Mouse (Mus musculus) frontal cortex, adult (tissue): ENCODE measurements around the gene Cyp2b23.
"Not testable (repeated sequence)": the region's sequence is repeated elsewhere in the genome, so short reads cannot be mapped to it uniquely, and the experiment has no call there.

Experiments used
- ATAC-seq: cut with Nextera tagmentation; 2 replicates; pipeline ENCODE4 v1.9.2; 2017; ENCODE audit warnings: mild to moderate bottlenecking, moderate library complexity, mixed read lengths; ENCODE audit not compliant: low TSS enrichment

Cyp2b23 gene

GRCm38 (mm10) chr7:26686337-26686736 is at the start of gene Cyp2b23:
Cyp2b23 (minus strand) TSS chr7:26686437.
- no peak for ATAC-seq

GRCm38 (mm10) chr7:26711061-26711460 is 24.8 kb upstream of the Cyp2b23 start:
- ATAC-seq: no peak

GRCm38 (mm10) chr7:26707061-26707460 is 20.8 kb upstream of the Cyp2b23 start:
- no peak for ATAC-seq

GRCm38 (mm10) chr7:26706191-26706590 is 20.0 kb upstream of the Cyp2b23 start:
- not testable (repeated sequence) for ATAC-seq

GRCm38 (mm10) chr7:26700151-26700550 is 13.9 kb upstream of the Cyp2b23 start:
- no peak for ATAC-seq

- ATAC-seq: no peak
These were observed 524 bp downstream of the Cyp2b23 start for GRCm38 (mm10) chr7:26685713-26686112.

GRCm38 (mm10) chr7:26667466-26667865 is 18.8 kb downstream of the Cyp2b23 start:
- ATAC-seq: not testable (repeated sequence)

GRCm38 (mm10) chr7:26666011-26666410 is 20.2 kb downstream of the Cyp2b23 start:
- no peak for ATAC-seq

GRCm38 (mm10) chr7:26618364-26618763 is 67.9 kb downstream of the Cyp2b23 start, which contains the start of gene Vmn1r185:
Vmn1r185 (minus strand) TSS chr7:26618464.
- ATAC-seq: not testable (repeated sequence)
